Mouse (Mus musculus): ENCODE measurements around the gene Aipl1. TPM values are rescaled to one million over a fixed set of nuclear protein-coding genes. Genes with fewer than 3 reads are reported as not detected.

Aipl1 gene
- polyA plus RNA-seq, 1 experiment from 2014 or later, result 0.05 TPM

GRCm38 (mm10) chr11:72066330-72066729, 29.0 kb upstream of the Aipl1 start:
- TF ChIP-seq CTCF (IDR thresholded peaks at IDR 0.05; ENCODE audit: low read depth), result peak; percentile 61
- no peak for TF ChIP-seq EP300 (IDR thresholded peaks at IDR 0.05; ENCODE audit: low read depth)
- Histone ChIP-seq H3K9me3 (ENCODE audit: low read length) (no peaks in the 10 kb centered on the region), H3K27me3 (ENCODE audit: insufficient read depth, low read length) (no peaks in the 10 kb centered on the region), H3K9ac (replicated peaks) (no peak overlapping the region), H3K4me2 (ENCODE audit: low read depth, low read length) (no peak overlapping the region), H3K27ac (ENCODE audit: low read depth) (no peak overlapping the region), H3K4me3 (ENCODE audit: low read depth, low read length) (no peak overlapping the region), H3K4me1 (ENCODE audit: insufficient read depth) (no peaks in the 10 kb centered on the region; the same call in 1 of the 2 replicates), H3K36me3 (replicated peaks; ENCODE audit: insufficient read depth, low read length) (no peaks in the 10 kb centered on the region)
- no peak for ATAC-seq
- DNase-seq, result peak; percentile 33
- WGBS (ENCODE audit: insufficient replicate concordance), result 40% methylated on average over 6 of the region's 6 CpGs

- H3K36me3 ChIP-seq (replicated peaks; ENCODE audit: insufficient read depth, low read length), result no peaks in the 10 kb centered on the region
- ATAC-seq (no peak), DNase-seq (no peak)
- 78% methylated on average over 8 of the region's 8 CpGs for WGBS (ENCODE audit: insufficient replicate concordance)
- TF ChIP-seq CTCF (IDR thresholded peaks at IDR 0.05; ENCODE audit: low read depth) (no peak), EP300 (IDR thresholded peaks at IDR 0.05; ENCODE audit: low read depth) (no peak)
- H3K4me2 ChIP-seq (ENCODE audit: low read depth, low read length), result no peak overlapping the region
- H3K27ac ChIP-seq (ENCODE audit: low read depth), result no peak overlapping the region
- no peaks in the 10 kb centered on the region for H3K27me3 ChIP-seq (ENCODE audit: insufficient read depth, low read length)
- no peak overlapping the region for H3K9ac ChIP-seq (replicated peaks)
- H3K4me1 ChIP-seq (ENCODE audit: insufficient read depth), result no peaks in the 10 kb centered on the region; the same call in 1 of the 2 replicates
- H3K9me3 ChIP-seq (ENCODE audit: low read length), result no peaks in the 10 kb centered on the region
- H3K4me3 ChIP-seq (ENCODE audit: low read depth, low read length), result no peak overlapping the region
Measured at GRCm38 (mm10) chr11:72065103-72065502, 27.8 kb upstream of the Aipl1 start.

- DNase-seq (no peak), ATAC-seq (no peak)
- H3K9ac ChIP-seq (replicated peaks), result no peak overlapping the region
- H3K4me1 ChIP-seq (ENCODE audit: insufficient read depth), result no peaks in the 10 kb centered on the region; the same call in 1 of the 2 replicates
- H3K4me3 ChIP-seq (ENCODE audit: low read depth, low read length), result no peak overlapping the region
- H3K9me3 ChIP-seq (ENCODE audit: low read length), result no peaks in the 10 kb centered on the region
- H3K4me2 ChIP-seq (ENCODE audit: low read depth, low read length), result no peak overlapping the region
- TF ChIP-seq CTCF (IDR thresholded peaks at IDR 0.05; ENCODE audit: low read depth) (no peak), EP300 (IDR thresholded peaks at IDR 0.05; ENCODE audit: low read depth) (no peak)
- H3K27me3 ChIP-seq (ENCODE audit: insufficient read depth, low read length), result no peaks in the 10 kb centered on the region
- WGBS (ENCODE audit: insufficient replicate concordance), result 66% methylated on average over 6 of the region's 6 CpGs
- no peak overlapping the region for H3K27ac ChIP-seq (ENCODE audit: low read depth)
- no peaks in the 10 kb centered on the region for H3K36me3 ChIP-seq (replicated peaks; ENCODE audit: insufficient read depth, low read length)
Measured at GRCm38 (mm10) chr11:72064414-72064813, 27.1 kb upstream of the Aipl1 start.

- Histone ChIP-seq H3K4me2 (ENCODE audit: low read depth, low read length) (no peak overlapping the region), H3K27ac (ENCODE audit: low read depth) (no peak overlapping the region), H3K9me3 (ENCODE audit: low read length) (no peaks in the 10 kb centered on the region), H3K36me3 (replicated peaks; ENCODE audit: insufficient read depth, low read length) (no peaks in the 10 kb centered on the region), H3K9ac (replicated peaks) (no peak overlapping the region), H3K4me3 (ENCODE audit: low read depth, low read length) (no peak overlapping the region), H3K4me1 (ENCODE audit: insufficient read depth) (no peaks in the 10 kb centered on the region; the same call in 1 of the 2 replicates), H3K27me3 (ENCODE audit: insufficient read depth, low read length) (0 out of 2 replicates have a peak, but pooled peaks cover under 1% of the 10 kb centered on the region)
- TF ChIP-seq CTCF (IDR thresholded peaks at IDR 0.05; ENCODE audit: low read depth) (no peak), EP300 (IDR thresholded peaks at IDR 0.05; ENCODE audit: low read depth) (no peak)
- no peak for ATAC-seq
- 61% methylated on average over 13 of the region's 13 CpGs for WGBS (ENCODE audit: insufficient replicate concordance)
- no peak for DNase-seq
Measured at GRCm38 (mm10) chr11:72061093-72061620, 23.8 kb upstream of the Aipl1 start.

GRCm38 (mm10) chr11:72060416-72060815, 23.1 kb upstream of the Aipl1 start:
- Histone ChIP-seq H3K4me1 (ENCODE audit: insufficient read depth) (no peaks in the 10 kb centered on the region; the same call in 1 of the 2 replicates), H3K4me2 (ENCODE audit: low read depth, low read length) (no peak overlapping the region), H3K27me3 (ENCODE audit: insufficient read depth, low read length) (0 out of 2 replicates have a peak, but pooled peaks cover 3% of the 10 kb centered on the region), H3K4me3 (ENCODE audit: low read depth, low read length) (no peak overlapping the region), H3K9ac (replicated peaks) (no peak overlapping the region), H3K9me3 (ENCODE audit: low read length) (no peaks in the 10 kb centered on the region), H3K36me3 (replicated peaks; ENCODE audit: insufficient read depth, low read length) (no peaks in the 10 kb centered on the region), H3K27ac (ENCODE audit: low read depth) (no peak overlapping the region)
- no peak for DNase-seq
- ATAC-seq, result no peak
- TF ChIP-seq EP300 (IDR thresholded peaks at IDR 0.05; ENCODE audit: low read depth) (no peak), CTCF (IDR thresholded peaks at IDR 0.05; ENCODE audit: low read depth) (no peak)
- WGBS (ENCODE audit: insufficient replicate concordance), result 62% methylated on average over 9 of the region's 9 CpGs

GRCm38 (mm10) chr11:72057166-72057565, 19.9 kb upstream of the Aipl1 start:
- TF ChIP-seq CTCF (IDR thresholded peaks at IDR 0.05; ENCODE audit: low read depth) (no peak), EP300 (IDR thresholded peaks at IDR 0.05; ENCODE audit: low read depth) (no peak)
- Histone ChIP-seq H3K27me3 (ENCODE audit: insufficient read depth, low read length) (peaks cover 8% of the 10 kb centered on the region; the same call in 1 of the 2 replicates), H3K9me3 (ENCODE audit: low read length) (no peaks in the 10 kb centered on the region), H3K27ac (ENCODE audit: low read depth) (no peak overlapping the region), H3K36me3 (replicated peaks; ENCODE audit: insufficient read depth, low read length) (no peaks in the 10 kb centered on the region), H3K4me3 (ENCODE audit: low read depth, low read length) (no peak overlapping the region), H3K4me2 (ENCODE audit: low read depth, low read length) (no peak overlapping the region), H3K4me1 (ENCODE audit: insufficient read depth) (no peaks in the 10 kb centered on the region; the same call in 1 of the 2 replicates), H3K9ac (replicated peaks) (no peak overlapping the region)
- ATAC-seq (no peak), DNase-seq (no peak)
- WGBS (ENCODE audit: insufficient replicate concordance), result 62% methylated on average over 3 of the region's 3 CpGs

All from liver, postnatal 0 days (tissue).